Mouse (Mus musculus) bone marrow, adult 2 months (tissue): ENCODE data around the gene 4833427G06Rik.
"Not testable (repeated sequence)": the region's sequence is repeated elsewhere in the genome, so short reads cannot be mapped to it uniquely, and the experiment has no call there.

Source experiments
- CTCF ChIP-seq: fragments of 200-500 bp; IDR thresholded peaks from 2 replicates; pipeline ENCODE4 v1.5.1; 2011; ENCODE audit warnings: low read length, control low read depth; ENCODE audit not compliant: control insufficient read depth, insufficient read depth
- POLR2A ChIP-seq: fragments of 200-500 bp; IDR thresholded peaks from 2 replicates; pipeline ENCODE4 v1.6.1; 2011; ENCODE audit warnings: low read depth, mild to moderate bottlenecking, control low read depth, low read length, borderline replicate concordance; ENCODE audit not compliant: control insufficient read depth

DNA sequence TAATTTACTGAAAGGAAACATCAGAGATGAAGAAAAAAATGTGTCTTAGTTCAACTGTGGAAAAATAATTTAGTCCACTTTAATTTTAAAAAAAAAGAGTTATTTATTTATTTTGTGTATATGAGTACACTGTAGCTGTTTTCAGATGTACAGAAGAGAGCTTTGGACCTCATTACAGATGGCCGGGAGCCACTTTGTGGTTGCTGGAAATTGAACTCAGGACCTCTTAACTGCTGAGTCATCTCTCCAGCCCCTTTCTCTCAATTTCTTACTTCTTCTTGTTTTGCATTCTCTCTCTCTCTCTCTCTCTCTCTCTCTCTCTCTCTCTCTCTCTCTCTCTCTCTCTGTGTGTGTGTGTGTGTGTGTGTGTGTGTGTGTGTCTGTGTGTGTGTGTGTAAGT, 37.5 kb upstream of the 4833427G06Rik start:
- not testable (repeated sequence) for TF ChIP-seq POLR2A, CTCF
